Mouse (Mus musculus) heart, embryonic 16.5 days (tissue): ENCODE data around the gene Cep350. TPM values are rescaled to one million over a fixed set of nuclear protein-coding genes. Genes with fewer than 3 reads are reported as not detected.

Experiments used
- ATAC-seq: fragments of 200-750 bp; cut with Nextera tagmentation; replicated peaks from 2 replicates; pipeline ENCODE4 v1.8.0; 2017; ENCODE audit warnings: moderate number of reproducible peaks; ENCODE audit not compliant: insufficient read depth, low FRiP score; ENCODE audit errors: extremely low read depth
- H3K27ac ChIP-seq: fragments of 300-500 bp; sonication (generic); 2 replicates; pipeline ENCODE4 v1.5.1; 2014; ENCODE audit warnings: mild to moderate bottlenecking, low read length, control low read depth, moderate library complexity
- H3K27me3 ChIP-seq: fragments of 300-500 bp; sonication (generic); 2 replicates; pipeline ENCODE4 v1.6.1; 2014; ENCODE audit warnings: low read length, mixed read lengths; ENCODE audit not compliant: control insufficient read depth, insufficient read depth
- H3K36me3 ChIP-seq: fragments of 300-500 bp; sonication (generic); 2 replicates; pipeline ENCODE4 v1.6.1; 2014; ENCODE audit not compliant: control insufficient read depth, insufficient read depth
- H3K4me1 ChIP-seq: fragments of 300-500 bp; sonication (generic); 2 replicates; pipeline ENCODE4 v1.6.1; 2014; ENCODE audit warnings: low read length, mixed read lengths; ENCODE audit not compliant: control insufficient read depth, insufficient read depth
- H3K4me2 ChIP-seq: fragments of 300-500 bp; sonication (generic); 2 replicates; pipeline ENCODE4 v1.6.1; 2014; ENCODE audit warnings: low read depth, mild to moderate bottlenecking, control low read depth, low read length
- H3K4me3 ChIP-seq: fragments of 300-500 bp; sonication (generic); 2 replicates; pipeline ENCODE4 v1.5.1; 2014; ENCODE audit warnings: mild to moderate bottlenecking, control low read depth, low read length
- H3K9ac ChIP-seq: fragments of 300-500 bp; sonication (generic); 2 replicates; pipeline ENCODE4 v1.6.1; 2014; ENCODE audit warnings: low read length, control low read depth
- H3K9me3 ChIP-seq: fragments of 300-500 bp; sonication (generic); replicated peaks from 2 replicates; pipeline ENCODE4 v1.6.1; 2016; ENCODE audit warnings: low read length; ENCODE audit not compliant: control insufficient read depth
- WGBS: fragments of 180-500 bp; shearing (Covaris S2); extraction: QIAGEN DNeasy Blood & Tissue Kit; methylation state at CpG from one replicate; pipeline ENCODE4 v1.1.7; 2014; 5-methylcytosine and 5-hydroxymethylcytosine counted together
- polyA plus RNA-seq: library from polyadenylated mRNA; unstranded; fragments of >200 nt; fragmentation: Nextera tagmentation; extraction: Ambion mirVana; gene quantifications from 2 replicates; pipeline ENCODE4 v1.2.1, GENCODE M21; 2015

Gene Cep350
- polyA plus RNA-seq, 1 experiment from 2014 or later = 5.1 TPM

DNA sequence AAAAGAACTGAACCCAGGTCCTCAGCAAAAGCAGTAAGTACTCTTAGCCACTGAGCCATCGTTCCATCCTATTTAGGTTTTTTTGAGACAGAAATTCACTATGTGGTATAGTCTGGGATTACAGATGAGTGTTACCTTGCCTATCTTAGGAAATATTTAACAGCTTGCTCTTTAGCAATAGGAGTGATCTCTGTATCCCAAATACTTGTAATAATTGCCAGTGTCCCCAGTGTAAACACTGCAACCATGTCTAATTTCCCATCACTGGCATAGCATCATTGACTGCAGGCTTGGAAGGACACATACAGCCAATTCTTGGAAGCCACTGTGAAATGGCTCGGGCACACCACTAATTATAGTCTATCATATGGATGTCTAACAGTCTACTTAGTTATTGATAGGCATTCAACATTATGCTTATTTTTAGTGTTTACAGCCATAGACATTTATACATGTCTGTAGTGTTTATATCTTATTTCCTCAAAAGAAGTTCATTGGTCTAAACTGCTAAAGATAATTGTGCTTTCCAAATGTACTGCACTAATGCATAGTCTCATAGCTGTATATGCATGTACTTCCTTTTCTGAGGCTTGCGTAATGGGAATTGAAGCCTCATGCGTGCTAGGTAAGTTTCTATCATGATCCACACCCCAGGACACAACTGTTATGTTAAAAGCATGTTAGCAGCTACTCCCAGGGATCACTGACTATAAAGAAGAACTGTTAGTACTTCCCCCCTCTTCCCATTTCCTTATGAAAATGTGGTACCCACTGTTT is 146.9 kb downstream of the Cep350 start:
- Histone ChIP-seq H3K9ac (no peak overlapping the region), H3K36me3 (no peaks in the 10 kb centered on the region), H3K27me3 (no peaks in the 10 kb centered on the region), H3K4me2 (no peak overlapping the region), H3K4me1 (no peaks in the 10 kb centered on the region), H3K27ac (no peak overlapping the region), H3K4me3 (no peak overlapping the region), H3K9me3 (no peaks in the 10 kb centered on the region; the same call in 1 of the 2 replicates)
- 81% methylated on average over 4 of the region's 4 CpGs for WGBS
- no peak for ATAC-seq

GRCm38 (mm10) chr1:155820646-155821045 is 152.4 kb downstream of the Cep350 start:
- H3K4me1 ChIP-seq = no peaks in the 10 kb centered on the region
- ATAC-seq = no peak
- H3K4me2 ChIP-seq = no peak overlapping the region
- 86% methylated on average over 5 of the region's 5 CpGs for WGBS
- H3K27me3 ChIP-seq = no peaks in the 10 kb centered on the region
- no peak overlapping the region for H3K4me3 ChIP-seq
- H3K9ac ChIP-seq = no peak overlapping the region
- H3K27ac ChIP-seq = no peak overlapping the region
- H3K9me3 ChIP-seq = no peaks in the 10 kb centered on the region; the same call in 1 of the 2 replicates
- no peaks in the 10 kb centered on the region for H3K36me3 ChIP-seq

DNA sequence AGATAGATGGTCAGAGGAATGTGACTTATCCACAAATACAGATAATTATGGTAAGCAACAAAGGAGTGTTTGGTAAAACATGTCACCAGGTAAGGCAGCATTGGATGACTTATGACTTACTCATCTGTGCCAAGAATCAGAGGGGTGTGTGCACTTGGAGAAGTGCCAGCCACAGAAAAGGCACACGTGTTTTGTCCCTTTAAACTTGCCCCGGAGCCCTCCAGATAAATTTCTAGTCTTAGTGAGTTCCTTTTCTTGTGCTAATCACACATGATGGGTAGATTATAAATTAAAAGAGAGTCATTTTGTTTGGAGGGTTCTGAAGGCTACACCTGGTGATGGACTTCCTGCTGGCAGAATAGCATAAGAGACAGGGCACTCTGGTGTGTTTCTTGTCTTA is 156.9 kb downstream of the Cep350 start:
- Histone ChIP-seq H3K9me3 (no peaks in the 10 kb centered on the region), H3K27me3 (no peaks in the 10 kb centered on the region), H3K4me3 (no peak overlapping the region), H3K4me1 (peaks cover 13% of the 10 kb centered on the region), H3K36me3 (no peaks in the 10 kb centered on the region), H3K4me2 (no peak overlapping the region), H3K9ac (no peak overlapping the region), H3K27ac (no peak overlapping the region)
- 48% methylated on average over 2 of the region's 2 CpGs for WGBS
- no peak for ATAC-seq

DNA sequence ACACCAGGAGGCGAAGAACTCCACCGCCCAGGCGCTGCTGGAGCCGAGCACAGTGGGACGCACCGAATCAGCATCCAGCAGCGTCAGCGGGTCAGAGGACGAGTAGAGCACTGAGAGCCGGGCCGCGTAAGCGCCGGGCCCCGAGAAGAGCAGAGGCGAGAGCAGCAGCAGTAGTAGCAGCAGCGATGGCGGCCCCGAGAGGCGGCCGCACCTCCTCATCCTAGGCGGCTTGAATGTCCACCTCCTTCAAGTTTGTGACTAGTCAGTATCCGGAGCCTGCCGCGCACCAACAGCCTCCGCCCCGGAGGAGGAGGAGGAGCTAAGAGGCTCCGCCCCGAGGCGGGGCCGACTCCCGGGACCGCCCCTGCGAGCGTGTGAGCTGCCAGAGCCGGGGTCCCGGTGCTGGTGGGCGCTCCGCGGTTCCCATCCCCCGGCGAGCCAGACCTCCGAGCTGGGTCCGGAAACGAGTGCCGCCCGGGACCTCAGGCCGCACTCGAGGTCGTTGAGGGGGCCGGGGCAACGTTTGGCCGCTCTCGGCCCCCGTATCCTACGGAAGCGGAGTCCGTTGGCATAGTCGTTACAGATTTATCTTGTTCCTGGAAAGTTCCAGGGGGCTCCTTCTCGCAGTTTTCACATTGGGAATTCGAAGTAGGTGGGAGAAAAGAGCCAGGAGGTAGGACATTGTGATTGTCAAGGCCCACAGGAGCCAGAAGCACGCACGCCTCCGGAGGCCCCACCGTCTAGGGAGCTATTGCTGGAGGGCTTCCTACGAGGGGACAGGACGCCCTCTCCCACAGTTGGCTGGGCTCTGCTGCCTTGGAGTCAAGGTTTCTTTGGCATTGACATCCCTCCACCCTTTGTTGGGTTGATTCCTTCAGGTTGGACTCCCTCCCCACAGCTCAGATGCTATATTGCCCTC is 160.2 kb downstream of the Cep350 start, which contains the start of gene Qsox1:
TSS of gene Qsox1 (minus strand) at position 309 of the 919 bp plus-strand sequence.
- Histone ChIP-seq H3K27ac (peak within 1 kb of the TSS; percentile 64), H3K4me1 (peaks cover 29% of the 10 kb centered on the region), H3K27me3 (no peaks in the 10 kb centered on the region), H3K36me3 (no peaks in the 10 kb centered on the region), H3K4me2 (peak within 1 kb of the TSS; percentile 95), H3K4me3 (peak within 1 kb of the TSS; percentile 96), H3K9me3 (no peaks in the 10 kb centered on the region), H3K9ac (peak within 1 kb of the TSS; percentile 83)
- peak; percentile 94 for ATAC-seq
- WGBS = under 1% methylated on average over 66 of the region's 67 CpGs

- no peaks in the 10 kb centered on the region for H3K27me3 ChIP-seq
- peak; percentile 21 for ATAC-seq
Measured at GRCm38 (mm10) chr1:155811995-155812580, 161.0 kb downstream of the Cep350 start.

DNA sequence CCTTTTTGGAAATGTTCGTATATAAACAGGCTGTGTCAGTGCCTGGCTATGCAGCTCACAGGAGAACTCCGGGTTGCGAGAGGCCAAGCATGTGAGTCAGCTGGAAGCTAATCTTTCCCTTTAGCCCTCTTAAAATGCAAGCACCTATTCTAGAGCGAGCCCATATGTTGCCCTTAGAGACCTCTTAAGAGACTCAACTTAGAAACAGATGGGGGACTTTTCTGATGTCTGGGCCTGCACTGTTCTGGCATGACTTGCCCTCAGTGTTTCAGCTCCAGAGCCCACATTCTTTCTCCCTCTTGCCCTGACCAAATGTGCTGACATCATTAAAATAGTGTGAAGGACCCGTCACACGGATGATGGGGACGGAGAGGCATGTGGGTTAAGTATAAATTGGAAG is 162.4 kb downstream of the Cep350 start:
- 29% methylated on average over 7 of the region's 7 CpGs for WGBS
- Histone ChIP-seq H3K9me3 (no peaks in the 10 kb centered on the region), H3K4me1 (peaks cover 29% of the 10 kb centered on the region), H3K27ac (peak overlapping the region; percentile 57), H3K36me3 (no peaks in the 10 kb centered on the region), H3K9ac (peak overlapping the region; percentile 26; the same call in 1 of the 2 replicates), H3K4me2 (peak overlapping the region; percentile 40), H3K27me3 (no peaks in the 10 kb centered on the region), H3K4me3 (no peak overlapping the region)
- no peak for ATAC-seq

More at GRCm38 (mm10) chr1:155811995-155812580, 161.0 kb downstream of the Cep350 start:
- peak overlapping the region; percentile 83 for H3K9ac ChIP-seq
- peak overlapping the region; percentile 95 for H3K4me2 ChIP-seq
- peak overlapping the region; percentile 64 for H3K27ac ChIP-seq
- H3K36me3 ChIP-seq = no peaks in the 10 kb centered on the region
- H3K9me3 ChIP-seq = no peaks in the 10 kb centered on the region
- peaks cover 29% of the 10 kb centered on the region for H3K4me1 ChIP-seq
- H3K4me3 ChIP-seq = peak overlapping the region; percentile 96
- 4% methylated on average over 22 of the region's 22 CpGs for WGBS

GRCm38 (mm10) chr1:155809706-155810442 is 163.2 kb downstream of the Cep350 start:
- ATAC-seq = no peak

DNA sequence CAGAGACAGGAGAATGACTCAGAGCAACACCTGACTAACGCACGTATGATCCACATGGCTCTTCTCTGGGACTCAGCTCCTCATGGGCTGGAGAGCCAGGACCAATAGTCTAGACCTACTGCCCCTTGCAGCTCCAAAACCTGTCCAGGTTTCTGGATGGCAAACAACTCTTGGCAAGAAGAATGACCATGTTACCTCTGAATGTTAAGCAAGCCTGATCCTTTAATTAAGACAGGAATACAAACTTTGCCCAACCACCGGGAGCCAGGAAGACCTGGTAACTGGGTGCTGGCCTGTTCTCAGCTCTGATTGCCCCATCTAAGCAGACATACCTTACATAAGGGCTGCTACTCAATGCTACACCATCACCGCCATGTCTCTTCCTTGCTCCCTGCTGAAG is 164.8 kb downstream of the Cep350 start:
- H3K27ac ChIP-seq = no peak overlapping the region
- H3K4me3 ChIP-seq = no peak overlapping the region
- H3K36me3 ChIP-seq = peaks cover 3% of the 10 kb centered on the region; the same call in 1 of the 2 replicates
- no peaks in the 10 kb centered on the region for H3K9me3 ChIP-seq
- H3K9ac ChIP-seq = no peak overlapping the region
- no peaks in the 10 kb centered on the region for H3K27me3 ChIP-seq
- H3K4me1 ChIP-seq = peaks cover 26% of the 10 kb centered on the region
- WGBS = 94% methylated on average over 4 of the region's 4 CpGs
- ATAC-seq = no peak
- H3K4me2 ChIP-seq = no peak overlapping the region

More at GRCm38 (mm10) chr1:155809706-155810442, 163.2 kb downstream of the Cep350 start:
- H3K9me3 ChIP-seq = no peaks in the 10 kb centered on the region
- peak overlapping the region; percentile 57 for H3K27ac ChIP-seq
- H3K9ac ChIP-seq = peak overlapping the region; percentile 26; the same call in 1 of the 2 replicates
- no peak overlapping the region for H3K4me3 ChIP-seq
- H3K4me2 ChIP-seq = peak overlapping the region; percentile 40
- H3K4me1 ChIP-seq = peaks cover 29% of the 10 kb centered on the region
- WGBS = 52% methylated on average over 10 of the region's 10 CpGs
- H3K36me3 ChIP-seq = no peaks in the 10 kb centered on the region
- H3K27me3 ChIP-seq = no peaks in the 10 kb centered on the region
